Mouse (Mus musculus): ENCODE results near the gene Rybp.

Rybp gene

DNA sequence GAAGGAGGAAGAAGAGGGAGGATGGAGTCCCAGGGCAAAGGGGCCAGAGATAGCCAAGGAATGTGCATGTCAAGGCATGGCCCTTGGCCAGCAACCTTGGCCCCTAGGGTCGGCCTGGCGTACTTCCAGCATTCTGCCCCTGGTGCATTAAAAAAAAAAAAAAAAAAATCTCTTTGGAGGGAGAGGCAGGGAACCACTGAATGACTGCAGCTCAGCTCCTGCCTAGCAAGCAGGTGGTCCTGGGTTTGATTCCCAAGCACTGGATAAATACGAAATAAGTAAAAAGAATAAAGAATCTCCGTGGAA lies 1.4 kb upstream of the Rybp start:
- intact Hi-C loops (cut with DNase I) = loop anchor here (5.0 to 10.0 kb wide), 4 partner anchors 124 to 384 kb away; no protein-coding TSS in a partner anchor

DNA sequence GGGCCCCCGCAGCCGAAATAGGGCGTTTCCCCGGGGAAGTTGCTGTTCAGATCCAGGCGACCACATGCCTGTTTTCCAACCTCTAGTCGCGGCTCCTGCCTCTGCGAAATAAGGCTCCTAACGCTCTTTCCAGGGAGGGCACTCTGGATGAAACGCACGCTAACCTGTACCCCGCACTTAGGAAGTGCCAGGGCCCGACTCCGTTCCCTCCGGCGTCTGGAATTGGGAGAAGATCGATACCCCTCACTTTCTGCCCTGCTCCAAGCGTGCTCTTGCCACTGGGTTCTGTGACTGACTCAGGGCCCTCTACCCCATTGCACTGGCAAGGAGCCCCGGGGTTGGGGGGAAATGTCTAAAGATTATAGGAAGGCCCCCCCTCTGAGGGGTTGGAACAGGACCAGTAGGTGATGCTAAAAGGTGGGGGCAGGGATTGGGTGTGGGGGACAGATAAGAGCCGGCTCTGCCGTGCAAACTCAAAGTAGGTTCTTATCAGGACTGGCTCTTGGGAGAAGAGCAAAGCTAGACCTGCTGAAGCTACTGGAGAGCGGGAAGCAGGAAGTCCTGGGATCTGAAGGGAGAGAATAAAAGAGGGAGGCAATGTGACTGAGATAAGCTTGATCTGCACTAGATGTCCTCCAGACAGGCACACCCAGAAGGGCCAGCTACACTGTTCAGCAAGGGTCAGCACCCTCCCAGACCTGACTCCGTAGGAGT lies 888 bp upstream of the Rybp start:
- intact Hi-C loops (cut with DNase I) = loop anchor here (5.0 to 10.0 kb wide), 4 partner anchors 123 to 383 kb away; no protein-coding TSS in a partner anchor

DNA sequence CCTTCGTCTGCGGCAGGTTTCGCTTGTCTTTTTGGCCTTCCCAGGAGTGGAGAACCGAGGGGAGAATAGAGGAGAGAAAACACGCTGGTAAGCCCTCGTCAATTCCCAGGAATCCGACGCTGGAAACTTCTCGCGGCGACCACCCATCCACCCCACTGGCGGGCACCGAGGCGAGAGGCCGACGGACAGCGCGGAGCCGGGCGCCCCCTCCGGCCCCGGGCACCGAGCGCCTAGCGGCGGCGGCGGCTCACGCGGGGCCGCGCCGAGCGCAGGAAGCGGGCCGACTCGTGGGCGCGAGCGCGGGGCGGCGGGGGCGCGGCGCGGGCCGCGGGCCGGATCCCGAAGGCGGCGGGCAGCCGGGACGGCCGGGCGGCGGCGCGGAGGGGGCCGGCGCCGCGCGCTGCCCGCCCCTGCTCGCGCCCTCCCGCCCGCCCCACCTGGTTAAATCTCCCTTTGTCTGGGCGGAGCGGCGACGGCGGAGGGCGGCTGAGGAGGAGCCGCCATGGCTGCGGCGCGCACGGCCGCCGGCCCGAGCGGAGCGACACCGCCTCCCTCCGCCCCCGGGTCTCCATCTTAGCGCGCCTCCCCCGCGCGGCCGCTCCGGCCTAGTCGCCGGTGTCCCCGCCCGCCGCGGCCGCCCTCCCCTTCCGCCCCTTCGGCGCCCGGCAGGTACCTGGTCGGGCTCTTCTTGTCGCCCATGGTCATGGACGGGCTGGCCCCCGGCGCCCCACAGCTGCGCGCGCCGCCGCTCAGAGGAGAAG lies 532 bp downstream of the Rybp start:
- intact Hi-C loops (cut with DNase I) = loop anchor here (5.0 to 10.0 kb wide), 4 partner anchors 122 to 382 kb away; no protein-coding TSS in a partner anchor

DNA sequence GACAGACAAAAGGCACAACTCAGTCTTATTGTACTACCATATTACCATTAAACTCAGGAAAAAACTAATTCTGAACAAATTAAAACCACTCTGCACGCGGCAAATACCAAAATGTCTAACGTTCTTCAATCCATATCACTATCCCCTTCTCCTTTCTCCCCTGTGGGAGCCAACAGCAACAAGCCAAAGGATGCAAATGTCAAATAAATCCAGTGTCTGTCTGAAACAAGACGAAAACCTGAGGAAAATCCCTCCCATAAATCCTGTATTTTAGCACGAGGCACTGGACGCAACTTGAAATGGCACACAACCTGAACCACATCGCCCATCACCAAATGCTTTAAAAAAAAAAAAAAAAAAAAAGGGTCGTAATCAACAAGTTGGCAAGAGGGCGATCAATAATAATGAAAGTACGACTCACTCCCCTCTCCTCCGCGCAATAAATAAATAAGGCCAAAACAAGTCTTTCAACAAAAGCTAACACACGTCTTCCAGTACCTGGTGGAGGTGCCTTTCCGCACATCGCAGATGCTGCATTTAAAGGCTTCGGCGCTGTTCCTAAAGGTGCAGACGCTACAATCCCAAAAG lies 1.2 kb downstream of the Rybp start:
- intact Hi-C loops (cut with DNase I) = loop anchor here (5.0 to 10.0 kb wide), 4 partner anchors 121 to 381 kb away; no protein-coding TSS in a partner anchor

DNA sequence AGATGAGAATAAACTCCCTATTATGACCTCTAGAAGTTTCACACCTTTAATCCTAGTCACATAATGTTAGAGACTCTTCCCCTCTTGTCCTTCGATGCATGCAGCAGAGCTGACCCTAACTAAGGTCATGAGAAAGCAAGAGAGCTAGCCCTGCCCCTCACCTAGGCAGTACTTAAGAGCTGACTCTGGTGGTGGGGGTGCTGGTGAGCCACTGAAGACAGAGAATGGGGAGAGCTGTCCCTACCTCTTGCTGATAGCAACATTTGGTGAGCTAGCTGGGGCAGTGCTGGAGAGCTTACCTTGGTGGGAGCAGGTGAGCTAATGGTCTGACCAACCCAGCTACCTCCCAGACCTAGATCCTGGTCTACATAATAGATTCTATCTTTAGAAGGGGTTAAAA lies 8.4 kb downstream of the Rybp start:
- intact Hi-C loops (cut with DNase I) = no loop called here

DNA sequence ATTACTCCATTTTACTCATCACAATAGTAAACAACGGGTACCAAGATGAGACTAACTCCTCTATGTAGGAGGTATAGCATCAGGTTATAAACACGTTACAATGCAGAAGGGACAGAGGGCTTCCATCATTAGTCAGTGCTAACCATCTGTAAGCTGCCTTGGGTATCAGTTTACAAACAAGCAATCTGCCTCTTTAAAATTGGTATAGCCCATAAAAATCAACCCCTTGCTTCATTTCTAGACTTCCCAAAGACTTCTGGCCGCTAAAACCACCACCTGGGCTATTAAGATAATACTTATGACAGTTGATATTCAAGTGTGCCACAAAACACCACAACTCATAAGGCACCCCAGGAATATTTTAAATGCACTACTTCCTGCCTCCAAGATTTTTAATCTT lies 10.9 kb downstream of the Rybp start:
- intact Hi-C loops (cut with DNase I) = no loop called here

DNA sequence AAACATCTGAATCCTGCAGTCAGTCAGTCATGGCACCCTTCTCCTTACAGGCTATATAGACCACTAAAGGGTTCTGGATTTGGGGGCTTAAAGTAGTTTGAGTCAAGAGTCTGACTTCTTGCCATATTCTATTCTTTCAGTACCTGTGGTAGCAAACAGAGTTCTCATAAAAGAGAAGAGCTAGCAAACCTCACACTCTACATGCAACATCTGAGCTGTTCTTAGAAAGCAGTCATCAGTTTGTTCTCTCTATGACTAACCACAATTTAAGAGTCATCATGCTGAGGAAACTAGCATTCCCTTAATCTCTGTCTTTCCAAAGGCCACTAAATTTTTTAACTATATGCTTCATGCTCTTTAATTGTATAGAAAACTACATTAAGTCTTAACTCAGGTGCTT lies 11.6 kb downstream of the Rybp start:
- intact Hi-C loops (cut with DNase I) = no loop called here

DNA sequence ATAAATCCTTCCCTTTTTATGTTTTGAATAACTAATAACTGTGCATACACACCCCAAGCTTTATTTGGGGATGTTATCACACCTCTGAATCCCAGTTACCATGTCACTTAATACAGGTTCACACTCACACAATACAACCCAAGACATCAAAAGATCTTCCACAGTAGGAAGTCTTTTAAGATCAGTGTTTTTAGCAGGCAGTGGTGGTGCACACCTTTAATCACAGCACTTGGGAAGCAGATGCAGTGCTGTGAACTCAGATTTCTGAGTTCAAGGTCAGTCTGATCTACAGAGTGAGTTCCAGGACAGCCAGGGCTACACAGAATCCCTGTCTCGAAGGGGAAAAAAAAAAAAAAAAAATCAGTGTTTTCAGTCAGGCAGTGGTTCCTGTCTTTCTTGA lies 13.7 kb downstream of the Rybp start:
- intact Hi-C loops (cut with DNase I) = no loop called here

DNA sequence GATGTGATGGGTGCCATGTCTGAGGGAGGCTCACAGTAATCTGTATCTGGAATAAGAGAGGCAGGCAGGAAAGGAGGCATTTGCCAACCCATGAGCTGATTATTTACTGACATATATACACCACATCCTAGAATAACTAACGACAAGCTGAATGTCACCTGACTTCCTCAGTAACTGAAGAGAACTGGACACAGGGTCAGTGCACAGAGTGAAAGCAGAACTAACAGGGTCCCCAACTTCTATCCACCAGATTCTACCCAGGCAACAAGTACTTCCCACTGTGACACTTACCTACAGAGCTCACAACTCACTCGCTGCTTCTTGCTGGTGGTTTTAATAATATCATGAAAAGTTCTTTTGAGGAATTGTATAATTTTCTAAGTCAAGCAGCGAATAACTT lies 15.3 kb downstream of the Rybp start:
- intact Hi-C loops (cut with DNase I) = no loop called here

DNA sequence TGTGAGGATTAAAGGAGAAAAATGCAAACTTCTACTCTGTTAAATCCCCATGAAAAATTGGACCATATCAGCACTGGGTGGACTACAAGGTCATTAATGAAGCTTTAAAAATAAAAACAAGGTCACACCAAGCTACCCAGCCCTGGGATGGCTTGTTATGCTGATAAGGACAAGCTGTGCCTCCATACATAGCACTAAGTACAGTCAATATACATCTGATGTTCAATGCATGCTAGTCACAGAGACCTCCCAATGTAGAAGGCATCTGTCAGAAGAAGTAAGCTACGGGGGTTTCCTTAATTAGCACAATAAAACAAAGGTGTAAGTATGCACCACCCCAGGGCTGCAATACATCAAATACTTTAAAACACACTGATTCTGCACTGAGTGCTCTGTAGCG lies 16.5 kb downstream of the Rybp start:
- intact Hi-C loops (cut with DNase I) = no loop called here

DNA sequence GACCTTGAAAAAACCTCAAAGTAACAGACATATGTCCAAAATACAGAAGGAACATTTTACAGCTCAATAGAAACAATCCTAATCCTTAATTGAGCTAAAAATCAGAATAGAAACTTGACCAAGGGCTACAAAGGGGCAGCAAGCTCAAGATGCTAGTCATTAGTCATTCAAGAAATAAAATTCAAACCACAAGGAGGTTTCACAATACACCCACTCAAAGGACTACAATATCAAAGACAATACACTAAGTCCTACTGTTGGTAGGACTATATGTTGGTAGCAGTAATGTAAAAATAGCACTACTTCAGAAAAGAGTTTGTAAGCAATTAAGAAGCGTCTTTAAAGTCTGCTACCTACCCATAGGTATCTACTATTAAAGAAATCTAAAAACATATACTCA lies 27.7 kb downstream of the Rybp start:
- intact Hi-C loops (cut with DNase I) = no loop called here

DNA sequence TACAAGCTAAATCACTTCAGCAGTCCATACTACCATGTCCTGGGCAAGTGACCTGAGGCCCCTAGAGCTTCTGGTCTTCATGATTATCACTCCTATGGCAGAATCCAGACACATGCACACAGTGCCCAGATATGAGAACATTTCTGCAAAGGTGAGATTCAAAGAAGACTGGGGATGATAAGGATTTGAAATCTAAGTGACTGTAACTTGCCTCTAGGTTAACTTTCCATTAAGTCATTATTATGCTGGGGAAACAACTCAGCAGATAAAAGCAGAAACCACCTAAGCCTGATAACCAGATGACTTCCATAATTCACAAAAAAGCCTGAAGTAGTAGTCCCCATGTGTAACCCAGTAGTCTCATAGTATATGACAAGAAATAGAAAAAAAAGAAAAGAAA lies 29.0 kb downstream of the Rybp start:
- intact Hi-C loops (cut with DNase I) = no loop called here

DNA sequence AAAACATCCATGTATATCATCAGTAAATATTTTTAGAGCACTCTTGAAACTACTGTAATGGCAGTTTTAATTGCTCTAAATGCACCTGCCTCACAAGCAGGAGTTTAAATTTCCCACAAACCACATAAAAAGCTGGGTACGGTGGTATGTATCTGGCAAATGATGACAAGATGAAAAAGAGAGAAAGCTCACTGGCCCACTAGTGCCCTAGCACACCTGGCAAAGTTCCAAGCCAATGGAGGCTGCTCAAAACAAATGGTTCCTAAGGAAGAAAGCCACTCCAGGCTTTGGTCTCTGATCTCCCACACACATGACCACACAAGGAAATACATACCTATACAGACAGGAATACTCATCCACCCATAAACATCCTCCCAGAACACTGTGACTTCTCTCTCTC lies 31.9 kb downstream of the Rybp start:
- intact Hi-C loops (cut with DNase I) = no loop called here

DNA sequence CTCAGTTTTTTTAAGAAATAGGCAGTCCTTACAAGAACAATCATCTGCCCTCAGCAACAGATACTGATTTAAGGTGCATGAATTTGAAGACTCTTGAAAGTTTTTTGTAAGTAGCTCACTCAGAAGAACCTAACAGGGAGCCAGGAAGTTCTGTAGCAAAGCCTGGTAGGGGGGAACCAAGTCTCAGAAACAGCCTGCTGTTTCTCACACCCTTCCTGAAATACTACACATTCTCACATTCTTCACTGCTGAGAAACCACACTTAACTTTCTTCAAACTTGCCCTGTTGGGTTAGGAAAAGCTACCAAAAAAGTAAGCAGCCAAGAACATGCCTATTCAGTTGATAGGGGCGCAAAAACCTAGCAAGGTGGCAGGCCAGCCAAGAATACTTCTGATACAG lies 32.6 kb downstream of the Rybp start:
- intact Hi-C loops (cut with DNase I) = no loop called here

DNA sequence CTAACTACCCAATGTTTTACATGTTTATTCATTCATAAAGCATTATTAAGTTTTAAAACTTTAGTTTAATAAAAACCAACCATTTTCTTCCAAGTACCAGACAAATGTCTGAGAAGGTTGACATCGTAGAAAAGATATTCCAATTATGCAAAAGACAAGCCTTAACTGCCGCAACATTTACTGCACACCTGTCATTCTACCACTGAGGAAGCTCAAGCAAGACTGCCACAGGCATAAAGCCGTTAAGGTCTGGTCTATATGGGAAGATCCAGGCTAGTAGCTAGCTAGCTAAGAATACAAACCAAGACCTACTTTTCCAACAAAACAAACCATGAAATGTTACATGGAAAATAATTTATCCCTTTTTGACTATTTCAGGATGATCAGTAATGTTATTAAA lies 42.8 kb downstream of the Rybp start:
- intact Hi-C loops (cut with DNase I) = no loop called here

DNA sequence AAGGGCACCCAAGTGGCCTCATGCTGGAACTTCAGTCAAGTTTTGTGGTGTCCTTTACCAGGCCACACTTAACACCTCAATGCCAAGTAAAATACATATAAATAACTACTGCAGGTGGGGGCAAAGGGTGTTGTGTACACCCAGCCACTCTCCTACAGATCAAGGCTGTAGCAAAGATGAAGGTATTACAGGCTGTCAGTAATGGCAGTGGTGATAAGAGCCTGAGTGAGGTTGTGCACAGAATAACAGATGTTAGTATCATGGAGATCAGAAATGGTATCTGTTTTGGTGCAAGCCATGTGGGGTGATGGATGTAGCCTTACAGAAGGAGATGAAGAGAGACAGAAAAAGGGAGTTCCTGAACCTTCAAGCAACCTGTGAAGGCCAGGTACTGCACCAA lies 52.2 kb downstream of the Rybp start:
- intact Hi-C loops (cut with DNase I) = no loop called here

DNA sequence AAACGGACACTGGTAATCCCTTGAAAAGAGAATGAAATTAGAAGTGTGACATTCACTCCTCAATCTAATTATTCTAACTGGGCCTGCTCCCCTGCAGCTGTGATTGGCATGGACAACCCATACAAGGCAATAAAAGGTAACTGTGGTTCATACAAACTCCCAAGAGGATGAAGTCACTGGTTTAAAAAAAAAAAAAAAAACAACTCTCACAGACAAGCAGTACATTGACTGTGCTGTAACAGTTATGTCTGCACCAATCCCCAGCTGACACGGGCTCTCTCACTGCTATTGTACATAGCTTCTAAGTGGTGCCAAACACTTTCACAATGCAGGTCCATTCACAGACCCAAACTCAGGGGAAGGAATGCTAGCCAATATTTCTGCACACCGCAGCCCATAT lies 53.8 kb downstream of the Rybp start:
- intact Hi-C loops (cut with DNase I) = no loop called here

DNA sequence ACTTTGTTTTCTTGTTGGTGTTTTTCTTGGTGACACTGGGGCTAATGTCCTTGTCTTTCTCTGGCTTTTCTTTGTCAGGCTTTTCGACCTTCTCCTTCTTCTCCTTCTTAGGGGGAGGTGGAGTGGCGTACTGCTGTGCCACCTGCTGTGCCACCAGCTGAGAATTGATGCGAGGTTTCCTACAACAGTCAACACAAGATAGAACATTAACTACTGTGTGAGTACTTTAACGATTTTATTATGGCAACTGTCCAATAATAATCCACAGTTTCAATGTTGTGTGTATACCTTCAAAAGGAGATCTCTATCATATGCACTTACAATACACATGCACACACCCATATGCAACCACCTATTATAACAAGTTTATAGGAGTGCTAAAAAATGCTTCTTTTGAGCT lies 54.2 kb downstream of the Rybp start:
- intact Hi-C loops (cut with DNase I) = no loop called here

DNA sequence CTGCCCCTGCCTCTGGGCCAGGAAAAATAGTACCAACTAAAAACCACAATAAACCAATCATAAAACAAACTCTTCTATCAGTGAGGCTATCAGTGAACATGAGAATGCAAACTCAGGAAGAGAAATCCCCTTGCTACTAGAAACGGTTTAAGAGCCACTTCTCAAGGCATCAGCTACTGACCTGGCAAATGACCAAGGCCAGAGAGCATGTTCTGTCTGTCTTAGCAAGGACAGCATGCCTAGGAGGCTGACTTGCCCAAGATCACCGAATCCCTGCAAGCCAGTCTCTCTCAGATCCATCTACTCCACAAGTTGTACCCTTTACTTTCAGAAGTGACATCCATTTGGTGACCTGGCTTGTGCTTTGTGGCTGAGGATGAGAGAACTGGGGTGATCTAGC lies 61.1 kb downstream of the Rybp start:
- intact Hi-C loops (cut with DNase I) = no loop called here

DNA sequence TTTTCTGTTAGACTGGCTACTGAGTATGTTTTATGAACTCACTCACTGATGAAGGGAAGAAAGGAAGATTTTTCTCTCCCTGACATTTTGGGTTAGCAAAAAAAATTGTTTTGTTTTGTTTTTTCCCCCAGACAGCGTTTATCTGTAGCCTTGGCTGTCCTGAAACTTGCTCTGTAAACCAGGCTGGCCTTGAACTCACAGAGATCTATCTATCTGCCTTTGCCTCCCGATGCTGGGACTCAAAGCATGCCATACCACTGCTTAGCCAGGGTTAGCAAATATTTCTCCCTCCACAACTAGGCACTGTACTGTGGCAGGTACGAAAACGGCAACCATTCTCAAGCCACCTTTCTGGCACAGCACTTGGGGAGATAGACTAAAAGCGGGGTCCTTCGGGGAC lies 63.4 kb downstream of the Rybp start:
- intact Hi-C loops (cut with DNase I) = no loop called here

DNA sequence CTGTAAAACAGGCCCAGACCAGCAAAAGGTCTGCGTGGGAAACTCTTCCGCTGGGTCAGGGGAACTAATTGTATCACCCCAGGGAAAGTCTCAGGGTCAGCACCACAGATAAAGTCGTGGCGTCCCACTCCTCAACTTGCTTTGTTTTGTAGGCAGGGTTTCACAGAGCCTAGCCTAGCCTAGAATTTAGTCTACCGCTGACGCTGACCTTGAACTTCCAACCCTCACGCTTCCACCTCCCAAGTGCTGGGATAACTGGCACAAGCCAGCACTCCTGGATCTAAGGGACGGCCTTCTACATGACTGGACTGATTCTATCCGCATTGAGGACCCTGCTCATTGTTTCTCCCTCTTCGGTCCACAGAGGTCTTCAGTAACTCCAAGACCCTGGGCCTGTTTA lies 63.9 kb downstream of the Rybp start:
- intact Hi-C loops (cut with DNase I) = no loop called here

DNA sequence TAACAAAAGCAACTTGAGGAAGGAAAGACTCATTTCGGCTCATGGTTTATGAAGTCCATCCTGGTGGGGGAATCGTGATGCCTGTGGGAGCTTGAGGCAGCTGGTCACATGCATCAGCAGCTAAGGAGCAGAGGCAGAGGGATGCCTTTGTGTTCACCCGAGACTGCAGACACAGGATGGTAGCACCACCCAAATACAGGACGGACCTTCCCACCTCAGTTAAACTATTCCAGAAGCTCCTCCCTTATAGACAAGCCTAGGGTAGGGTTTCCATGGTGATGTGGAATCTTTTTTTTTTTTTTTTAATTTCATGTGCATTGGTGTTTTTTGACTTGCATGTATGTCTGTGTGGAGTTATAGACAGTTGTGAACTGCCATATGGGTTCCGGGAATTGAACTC lies 64.4 kb downstream of the Rybp start:
- intact Hi-C loops (cut with DNase I) = no loop called here

DNA sequence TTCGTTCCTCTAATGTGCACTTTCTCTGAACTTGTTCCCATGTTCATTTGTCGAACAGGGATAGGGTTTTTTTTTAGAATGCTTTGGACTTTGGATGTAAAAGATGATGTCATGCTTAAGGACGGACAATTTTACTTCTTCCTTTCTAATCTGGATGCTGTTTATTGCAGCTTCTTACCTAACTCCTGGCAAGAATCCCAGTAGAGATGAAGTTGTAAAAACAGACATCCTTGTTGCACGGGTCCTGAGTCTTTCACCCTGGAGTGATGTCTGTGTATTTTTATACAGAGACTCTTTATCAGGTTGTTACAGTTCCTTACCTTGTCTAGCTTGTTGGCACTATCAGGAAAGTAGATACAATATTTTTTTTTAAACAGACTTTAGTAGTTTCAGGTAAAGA lies 65.5 kb downstream of the Rybp start:
- intact Hi-C loops (cut with DNase I) = no loop called here
